Mouse (Mus musculus) kidney, postnatal 36 days (tissue): ENCODE data around the gene Grm7.

ENCODE experiments used
- DNase-seq, 2 experiments: peaks; one replicate each; pipeline ENCODE4 v3.0.0; 2021 to 2022; ENCODE audit warnings: mixed read lengths in 2 of 2

The Grm7 gene

GRCm38 (mm10) chr6:111369013-111369412 is 723.6 kb downstream of the Grm7 start:
- DNase-seq: peak; percentile 12 to 29

- no peak for DNase-seq
Measured at GRCm38 (mm10) chr6:111371581-111372349, 726.4 kb downstream of the Grm7 start.

DNA sequence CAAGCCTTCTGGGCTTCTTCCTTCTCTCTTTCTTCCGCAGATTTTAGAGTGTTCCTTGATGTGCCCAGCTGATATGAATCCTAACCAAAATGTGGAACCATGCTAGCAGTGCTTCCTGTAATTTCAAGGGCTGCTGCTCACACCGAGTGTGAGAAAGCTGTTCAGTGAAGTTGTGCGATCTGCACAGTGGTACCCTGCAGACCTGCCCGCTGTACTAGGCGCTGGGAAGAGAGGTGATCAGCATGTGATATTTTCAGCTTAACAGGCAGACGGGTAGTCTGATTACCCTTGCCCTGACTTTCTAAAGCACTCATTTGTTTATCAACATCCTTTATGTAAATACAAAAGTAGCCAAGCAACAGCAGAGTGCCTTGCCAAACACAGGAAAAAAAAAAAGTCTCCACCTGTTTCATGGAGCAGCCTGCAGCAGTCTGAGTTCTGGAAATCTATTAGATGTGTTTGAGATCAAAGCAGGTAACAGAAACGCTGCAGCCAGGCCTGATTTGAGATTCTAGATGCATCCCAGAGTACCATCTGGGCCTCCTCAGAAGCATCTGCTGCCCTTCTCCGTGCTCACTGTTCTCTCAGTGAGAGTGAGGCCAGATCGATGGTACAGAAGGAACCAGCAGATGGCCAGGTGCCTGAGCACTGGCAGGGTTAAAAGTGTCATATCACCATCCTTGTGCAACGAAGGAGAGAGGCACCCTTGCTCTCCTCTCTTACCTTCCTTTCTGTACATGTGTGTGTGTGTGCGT is 727.4 kb downstream of the Grm7 start:
- no peak for DNase-seq

- no peak for DNase-seq
Measured at GRCm38 (mm10) chr6:111380710-111381109, 735.3 kb downstream of the Grm7 start.

- no peak for DNase-seq
Measured at GRCm38 (mm10) chr6:111408750-111409149, 763.4 kb downstream of the Grm7 start.

DNA sequence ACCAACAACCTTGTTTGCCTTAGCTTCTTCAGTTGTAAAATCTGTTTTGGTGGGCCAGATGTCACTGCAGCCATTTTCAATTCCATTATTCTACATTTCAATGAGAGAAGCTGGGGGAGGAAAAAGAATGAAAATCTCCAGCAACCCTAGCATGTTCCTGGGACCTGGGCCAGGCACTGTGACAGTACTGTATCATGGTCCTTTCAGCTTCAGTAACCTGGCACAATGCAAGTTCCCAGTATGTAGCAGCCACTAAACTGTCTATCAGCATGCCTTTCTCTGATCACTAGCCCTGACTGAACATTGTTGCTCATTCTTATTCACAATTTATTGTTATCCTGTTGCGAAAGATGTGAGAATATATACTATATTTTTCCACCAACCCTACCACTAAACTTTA is 779.4 kb downstream of the Grm7 start:
- peak in 1 of 2 experiments; percentile 29 for DNase-seq

DNA sequence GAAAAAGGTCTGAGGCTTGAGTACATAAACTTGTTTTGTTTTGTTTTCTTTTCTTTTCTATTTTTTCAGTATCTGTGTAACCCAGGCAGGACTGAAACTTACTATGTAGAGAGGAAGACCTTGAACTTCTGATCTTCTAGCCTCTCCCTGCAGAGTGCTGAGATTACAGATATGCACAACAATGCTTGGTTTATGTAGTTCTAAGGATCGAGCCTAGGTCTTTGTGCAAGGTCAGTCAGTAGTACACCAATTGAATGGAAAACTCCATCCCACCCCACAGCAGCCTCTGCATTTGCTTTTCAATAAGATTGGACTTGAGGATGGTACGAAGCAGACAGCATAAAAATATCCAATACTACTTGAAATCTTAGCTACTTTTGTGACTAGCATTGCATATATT is 800.8 kb downstream of the Grm7 start:
- no peak for DNase-seq

GRCm38 (mm10) chr6:111447851-111448250 is 802.5 kb downstream of the Grm7 start:
- DNase-seq: no peak

DNA sequence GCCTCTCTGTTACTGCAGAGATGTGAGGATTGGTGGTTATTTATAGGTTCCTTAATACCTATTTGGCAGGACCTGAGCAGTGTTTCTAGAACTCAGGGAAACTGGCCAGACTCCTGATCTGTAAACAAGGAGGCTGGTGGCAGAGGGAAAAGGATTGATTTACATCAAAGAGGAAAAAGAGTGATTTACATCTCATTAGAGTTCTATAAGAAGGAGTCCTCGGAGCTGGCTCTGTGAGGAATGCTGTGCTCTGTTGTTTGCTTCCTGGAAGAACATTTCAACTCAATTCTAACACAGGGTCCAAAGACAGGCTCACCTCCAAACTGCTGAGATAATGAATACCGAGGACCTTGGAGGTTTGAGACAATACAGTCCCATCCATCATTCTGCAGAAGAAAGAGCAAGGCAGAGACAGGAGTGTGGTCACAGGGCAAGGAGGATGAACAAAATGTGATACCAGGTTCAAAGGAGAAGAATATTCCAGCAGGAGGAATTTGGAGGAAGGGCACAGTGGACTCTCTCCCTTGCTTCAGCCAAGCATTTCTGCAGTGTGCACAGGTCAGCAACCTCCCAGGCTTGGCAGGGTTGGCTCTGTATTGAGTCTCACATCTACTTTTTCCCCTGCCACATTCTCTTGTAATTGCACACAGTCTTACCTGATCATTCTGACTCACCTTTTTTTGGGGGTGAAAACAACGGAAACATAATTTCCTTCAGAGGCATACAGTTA is 803.8 kb downstream of the Grm7 start:
- DNase-seq: peak; percentile 56 to 62

- no peak for DNase-seq
Measured at GRCm38 (mm10) chr6:111481866-111482265, 836.5 kb downstream of the Grm7 start.

- DNase-seq: no peak
Measured at GRCm38 (mm10) chr6:111486081-111486480, 840.7 kb downstream of the Grm7 start.

DNA sequence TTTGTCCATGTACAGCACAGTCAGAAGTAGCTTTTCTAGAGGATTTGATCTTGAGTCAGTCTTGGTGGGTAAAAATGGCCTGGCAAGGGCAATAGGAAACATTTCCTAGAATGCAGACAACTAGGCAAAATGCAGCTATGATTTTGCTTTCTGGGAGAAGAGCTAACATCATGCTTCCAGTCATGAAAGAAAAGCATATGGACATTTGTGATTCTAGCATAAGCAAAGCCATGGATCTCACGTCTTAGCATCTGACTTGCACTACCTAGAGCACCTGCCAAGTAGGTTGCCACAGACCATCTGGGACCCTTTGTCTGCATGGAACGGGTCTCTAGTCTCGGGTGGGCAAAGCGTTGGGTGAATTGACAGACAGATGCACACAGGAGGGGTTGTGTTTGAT is 842.2 kb downstream of the Grm7 start:
- DNase-seq: no peak

DNA sequence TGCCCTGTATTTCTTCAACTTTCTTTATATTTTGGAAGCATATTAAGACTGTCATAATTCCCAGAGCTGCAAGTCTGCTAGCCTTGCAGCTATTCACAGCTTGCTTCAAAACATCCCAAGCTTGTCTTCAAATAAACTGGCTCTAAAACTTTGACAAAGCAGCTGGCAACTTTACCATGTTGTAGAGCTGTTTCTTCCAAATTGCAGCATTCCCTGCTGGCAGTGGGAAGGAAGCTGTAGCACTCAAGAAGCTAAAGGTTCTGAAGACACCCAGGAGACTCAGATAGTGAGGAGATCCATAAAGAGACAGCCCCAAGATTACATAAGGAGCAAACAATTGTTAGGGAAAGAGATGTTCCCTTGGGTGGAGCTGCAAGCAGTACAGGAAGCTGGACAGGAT is 846.8 kb downstream of the Grm7 start:
- no peak for DNase-seq

DNA sequence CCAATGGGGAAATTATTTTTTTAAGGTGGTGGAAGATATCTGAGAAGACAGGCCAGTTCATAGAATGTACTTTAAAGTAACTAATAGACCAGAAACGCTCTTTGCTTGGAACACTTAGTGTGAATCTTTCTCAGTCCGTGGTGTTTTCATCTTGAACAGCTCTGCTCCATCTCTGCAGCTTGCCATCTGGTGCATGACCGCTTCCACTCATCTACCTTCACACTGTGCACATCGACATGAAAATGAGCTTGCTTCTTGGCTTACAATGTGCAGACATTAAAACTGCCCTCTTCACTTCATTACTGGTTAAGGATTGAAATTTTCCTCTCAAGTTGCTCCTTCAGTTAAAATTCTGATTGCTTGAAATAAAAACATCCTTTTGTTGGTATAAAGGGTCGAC is 854.2 kb downstream of the Grm7 start:
- no peak for DNase-seq

DNA sequence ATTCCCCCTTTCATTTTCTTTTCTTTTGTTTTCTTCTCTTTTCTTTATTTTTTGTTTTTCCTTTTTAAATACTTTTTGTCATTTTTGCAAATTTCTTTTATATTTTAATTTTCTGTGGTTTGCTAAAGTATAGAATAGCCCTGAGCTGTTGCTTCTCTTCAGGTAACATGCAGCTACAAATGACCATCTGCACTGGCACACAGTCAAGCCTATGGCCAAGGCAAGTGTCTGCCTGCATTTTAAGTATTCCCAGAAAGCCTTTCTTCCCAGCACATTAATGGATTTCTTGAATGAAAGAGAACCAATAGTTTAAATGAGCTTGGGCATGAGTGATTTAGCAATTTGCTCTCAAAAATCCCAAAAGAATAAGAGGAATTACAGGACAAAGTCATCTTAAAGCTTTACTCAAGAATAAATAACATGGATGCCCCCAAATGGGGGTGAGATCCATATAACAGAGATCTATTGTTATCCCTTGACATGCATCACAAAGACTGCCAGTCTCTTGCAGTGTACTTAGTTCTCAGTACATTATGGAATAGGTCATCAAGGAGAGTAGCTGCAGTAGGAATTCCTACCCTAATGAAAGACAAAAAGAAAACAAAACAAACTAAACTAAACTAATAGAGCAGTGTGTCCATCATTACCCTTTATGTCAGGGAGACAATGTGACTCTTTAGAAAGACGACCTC is 865.5 kb downstream of the Grm7 start:
- DNase-seq: no peak

GRCm38 (mm10) chr6:111512359-111512758 is 867.0 kb downstream of the Grm7 start:
- no peak for DNase-seq

DNA sequence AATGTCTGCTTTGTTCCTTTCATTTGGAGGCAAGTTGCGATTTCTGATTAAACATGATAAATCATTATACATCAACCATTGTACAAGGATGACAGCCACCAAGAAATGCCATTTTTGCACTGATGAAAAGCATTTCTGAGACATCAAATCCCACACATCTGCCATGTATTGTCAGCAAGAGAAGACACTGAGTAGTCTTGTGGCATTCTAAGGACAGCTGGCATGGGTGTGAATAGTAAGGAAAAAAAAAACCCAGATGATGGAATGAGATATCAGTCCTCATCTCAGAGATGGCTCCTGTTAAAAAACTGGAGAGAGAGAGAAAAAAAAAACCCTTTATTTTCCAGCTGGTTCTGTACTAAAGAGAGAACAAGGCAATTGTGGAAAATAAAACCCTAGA is 875.8 kb downstream of the Grm7 start:
- no peak for DNase-seq

DNA sequence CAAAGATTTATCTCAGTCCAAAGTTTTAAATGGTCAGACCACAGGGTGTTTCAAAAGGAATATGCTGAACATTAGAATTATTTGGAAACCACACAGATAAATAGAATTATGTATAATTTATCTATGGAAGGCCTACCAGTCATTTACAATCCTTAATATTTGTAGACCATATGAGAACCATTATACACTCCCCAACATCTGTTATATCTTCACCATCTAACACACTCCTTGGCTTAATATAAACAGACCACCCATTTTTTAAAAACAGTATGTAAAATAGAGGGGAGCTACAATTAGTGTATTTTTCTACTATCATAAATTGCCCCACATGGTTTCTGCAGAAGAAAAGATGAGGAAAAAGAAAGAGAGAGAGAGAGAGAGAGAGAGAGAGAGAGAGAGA is 876.7 kb downstream of the Grm7 start:
- no peak for DNase-seq

- no peak for DNase-seq
Measured at GRCm38 (mm10) chr6:111529985-111530384, 884.6 kb downstream of the Grm7 start.

- no peak for DNase-seq
Measured at GRCm38 (mm10) chr6:111558588-111558987, 913.2 kb downstream of the Grm7 start.

DNA sequence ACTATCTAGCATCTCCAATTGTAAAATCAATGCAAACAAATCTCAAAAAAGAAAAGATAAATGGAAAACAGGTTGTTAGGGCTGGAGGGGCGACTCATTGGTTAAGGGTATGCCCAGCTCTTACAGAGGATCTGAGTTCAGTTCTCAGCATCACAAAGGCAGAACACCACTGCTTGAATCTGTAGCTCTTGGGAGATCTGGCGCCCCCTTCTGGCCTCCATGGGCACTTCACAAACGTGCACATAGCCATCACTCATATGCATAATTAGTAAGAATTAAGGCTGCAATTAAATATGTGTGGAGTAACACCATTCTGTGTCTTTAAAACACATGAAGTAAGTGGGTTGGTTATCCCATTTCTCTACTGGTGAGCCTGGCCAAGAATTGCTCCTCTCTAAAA is 914.1 kb downstream of the Grm7 start:
- DNase-seq: peak in 1 of 2 experiments; percentile 8

DNA sequence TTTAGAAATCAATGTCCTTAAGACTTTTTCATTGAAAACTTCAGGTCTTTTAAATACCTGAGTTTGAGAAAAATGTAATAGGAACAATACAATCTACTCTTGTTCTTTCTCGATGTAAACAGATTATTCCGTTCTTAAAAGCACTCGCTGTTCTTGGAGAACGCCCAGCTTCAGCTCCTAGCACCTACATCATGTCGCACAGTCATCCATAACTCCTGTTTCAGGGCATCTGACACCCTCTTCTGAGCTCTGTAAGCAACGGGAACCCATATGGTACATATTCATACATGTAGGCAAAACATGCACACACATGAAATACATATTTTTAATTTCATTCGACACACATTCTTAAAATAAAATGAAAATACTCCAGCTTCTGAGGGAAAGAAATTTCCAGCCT is 916.0 kb downstream of the Grm7 start:
- DNase-seq: no peak

DNA sequence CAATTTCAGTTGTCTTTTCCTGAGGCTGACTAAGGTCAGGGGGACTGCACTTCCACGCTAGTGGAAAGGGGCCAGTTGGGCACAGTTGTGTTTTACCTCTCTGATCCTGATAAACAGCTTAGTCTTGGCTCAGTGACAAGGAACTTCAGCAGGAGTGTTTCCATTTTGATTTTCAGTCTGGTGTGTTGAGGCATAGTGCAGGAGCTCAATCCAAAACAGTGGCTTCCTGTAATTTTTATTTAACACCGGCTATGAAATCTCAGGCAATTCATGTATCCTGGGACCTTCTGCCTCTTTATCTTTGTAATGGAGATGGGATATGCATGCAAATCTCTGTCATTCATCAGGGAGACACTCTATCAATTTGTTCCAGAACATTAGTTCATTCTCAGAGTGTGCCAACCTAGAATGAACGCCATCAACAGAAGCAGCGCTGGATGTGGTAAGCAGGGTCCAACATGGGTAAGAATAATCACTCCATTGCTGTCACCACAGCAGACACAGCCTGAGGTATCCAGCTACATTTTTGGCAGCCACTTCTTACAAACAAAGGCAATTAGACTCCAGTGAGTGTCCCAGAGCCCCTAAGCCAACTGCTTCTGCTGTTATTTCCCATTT is 926.2 kb downstream of the Grm7 start:
- DNase-seq: no peak
